Mouse (Mus musculus): ENCODE results near the gene Stox1.
"Not testable (repeated sequence)": the region's sequence is repeated elsewhere in the genome, so short reads cannot be mapped to it uniquely, and the experiment has no call there.

Stox1 gene

GRCm38 (mm10) chr10:62725771-62726687, at the start of gene Stox1:
Gene Stox1, minus strand, starts transcription at chr10:62726128.
- DNase-seq, result peak; percentile 76

GRCm38 (mm10) chr10:62750781-62751180, 24.9 kb upstream of the Stox1 start:
- DNase-seq, result no peak

GRCm38 (mm10) chr10:62739961-62740737, 14.2 kb upstream of the Stox1 start:
- peak; percentile 70 to 71 for DNase-seq

- DNase-seq, result no peak
Observed at GRCm38 (mm10) chr10:62736965-62737688, 11.2 kb upstream of the Stox1 start.

- no peak for DNase-seq
Observed at GRCm38 (mm10) chr10:62730826-62731225, 4.9 kb upstream of the Stox1 start.

GRCm38 (mm10) chr10:62724936-62725335, 992 bp downstream of the Stox1 start:
- DNase-seq, result no peak

GRCm38 (mm10) chr10:62722701-62723100, 3.2 kb downstream of the Stox1 start:
- no peak for DNase-seq

- DNase-seq, result not testable (repeated sequence)
Observed at GRCm38 (mm10) chr10:62720574-62720973, 5.4 kb downstream of the Stox1 start.

GRCm38 (mm10) chr10:62713457-62713856, 12.5 kb downstream of the Stox1 start:
- no peak for DNase-seq

GRCm38 (mm10) chr10:62703579-62703978, 22.3 kb downstream of the Stox1 start:
- no peak for DNase-seq

- DNase-seq, result no peak
Observed at GRCm38 (mm10) chr10:62702436-62702835, 23.5 kb downstream of the Stox1 start.

GRCm38 (mm10) chr10:62692771-62693170, 33.2 kb downstream of the Stox1 start:
- no peak for DNase-seq

GRCm38 (mm10) chr10:62692244-62692643, 33.7 kb downstream of the Stox1 start:
- DNase-seq, result no peak

GRCm38 (mm10) chr10:62687032-62687674, 38.8 kb downstream of the Stox1 start:
- DNase-seq, result peak in 1 of 2 experiments; percentile 11

- DNase-seq, result peak; percentile 15 to 28
Observed at GRCm38 (mm10) chr10:62683043-62683442, 42.9 kb downstream of the Stox1 start.

GRCm38 (mm10) chr10:62679833-62680232, 46.1 kb downstream of the Stox1 start:
- DNase-seq, result no peak

- DNase-seq, result peak; percentile 25 to 44
Observed at GRCm38 (mm10) chr10:62677329-62677728, 48.6 kb downstream of the Stox1 start.

- no peak for DNase-seq
Observed at GRCm38 (mm10) chr10:62676196-62676595, 49.7 kb downstream of the Stox1 start.

- no peak for DNase-seq
Observed at GRCm38 (mm10) chr10:62672359-62672758, 53.6 kb downstream of the Stox1 start.

- no peak for DNase-seq
Observed at GRCm38 (mm10) chr10:62669245-62669644, 56.7 kb downstream of the Stox1 start.

GRCm38 (mm10) chr10:62668463-62668862, 57.5 kb downstream of the Stox1 start:
- DNase-seq, result no peak

GRCm38 (mm10) chr10:62668043-62668442, 57.9 kb downstream of the Stox1 start:
- no peak for DNase-seq

Measured in cerebellum, postnatal 10 days (tissue).